Mouse (Mus musculus) heart, adult 2 months (tissue): ENCODE results near the gene Zfp637. TPM values are rescaled to one million over a fixed set of nuclear protein-coding genes. Genes with fewer than 3 reads are reported as not detected.
A peak's percentile ranks its signal among the peaks of the same experiment; 100 is the strongest.

ENCODE experiments used
- DNase-seq, 2 experiments: peaks; one replicate each; pipeline ENCODE4 v3.0.0; 2021
- H3K27ac ChIP-seq: fragments of 200-600 bp; 2 replicates; pipeline ENCODE4 v1.8.1; 2022
- H3K27me3 ChIP-seq: fragments of 200-500 bp; 2 replicates; pipeline ENCODE4 v1.6.1; 2012; ENCODE audit warnings: mild to moderate bottlenecking, low read length, inconsistent platforms, mixed read lengths; ENCODE audit not compliant: control insufficient read depth, insufficient read depth
- H3K36me3 ChIP-seq: fragments of 200-500 bp; 2 replicates; pipeline ENCODE4 v1.6.1; 2012; ENCODE audit warnings: low read length, inconsistent platforms; ENCODE audit not compliant: control insufficient read depth, insufficient read depth
- H3K4me1 ChIP-seq: fragments of 200-500 bp; 2 replicates; pipeline ENCODE4 v1.6.1; 2011; ENCODE audit warnings: low read length; ENCODE audit not compliant: control insufficient read depth, insufficient read depth
- H3K4me3 ChIP-seq: fragments of 200-600 bp; 2 replicates; pipeline ENCODE4 v1.8.1; 2022
- H3K79me2 ChIP-seq: fragments of 200-500 bp; replicated peaks from 2 replicates; pipeline ENCODE4 v1.6.1; 2012; ENCODE audit warnings: mild to moderate bottlenecking, inconsistent platforms, low read length, moderate library complexity, mixed read lengths; ENCODE audit not compliant: control insufficient read depth, insufficient read depth
- H3K9ac ChIP-seq: fragments of 200-500 bp; 2 replicates; pipeline ENCODE4 v1.6.1; 2012; ENCODE audit warnings: low read depth, mild to moderate bottlenecking, control low read depth, inconsistent platforms, low read length, mixed read lengths
- CTCF ChIP-seq: fragments of 200-600 bp; IDR thresholded peaks from 2 replicates; pipeline ENCODE4 v1.8.1; 2022; ENCODE audit warnings: antibody characterized with exemption, mild to moderate bottlenecking, moderate library complexity
- EP300 ChIP-seq: fragments of 200-500 bp; IDR thresholded peaks from 2 replicates; pipeline ENCODE4 v1.6.1; 2011; ENCODE audit warnings: low read depth, low read length, control low read depth; ENCODE audit not compliant: insufficient read depth
- POLR2A ChIP-seq: fragments of 200-500 bp; IDR thresholded peaks from 2 replicates; pipeline ENCODE4 v1.6.1; 2011; ENCODE audit warnings: mild to moderate bottlenecking, low read depth, low read length, control low read depth; ENCODE audit not compliant: insufficient read depth
- WGBS: fragments of 180-500 bp; shearing (Covaris S2); methylation state at CpG from one replicate; pipeline ENCODE4 v1.1.7; 2018; 5-methylcytosine and 5-hydroxymethylcytosine counted together
- intact Hi-C: fragments of 180-260 bp; cut with DNase I; formaldehyde crosslinking; loops from one replicate; pipeline ENCODE4 v1.15.1; 2025
- long read RNA-seq: library from polyadenylated mRNA; stranded (forward); transcript quantifications from one replicate; pipeline ENCODE4 v2.0.0, GENCODE M21; 2021
- polyA plus RNA-seq: library from polyadenylated mRNA; depleted of rRNA; stranded (reverse); fragments of >200 nt; gene quantifications from 2 replicates; pipeline ENCODE4 v1.2.3, GENCODE M21; 2012; rRNA removed
- total RNA-seq, 2 experiments: library from RNA; stranded (reverse); gene quantifications; 2 replicates each; pipeline ENCODE4 v1.2.3; 2021

Gene Zfp637
- 10 to 100 TPM; 28.4 to 30.9 TPM for total RNA-seq
- 23.5 and 27.8 TPM in 2 replicates for polyA plus RNA-seq
- long read RNA-seq, transcript Zfp637-210 (3 exons, 1,098 nt) = major isoform, 13 of 18 reads
- long read RNA-seq, partial matches to known transcripts = 0 of 18 reads
- long read RNA-seq, other reads (novel, unspliced or antisense) = 1 of 18 reads

GRCm38 (mm10) chr6:117840686-117841510 is at the start of gene Zfp637:
TSS of gene Zfp637 (plus strand) at chr6:117841180.
- Histone ChIP-seq H3K79me2 (no peaks in the 10 kb centered on the region), H3K9ac (peak within 1 kb of the TSS; percentile 99), H3K4me1 (no peaks in the 10 kb centered on the region), H3K27ac (peak within 1 kb of the TSS; percentile 96), H3K36me3 (peaks cover 7% of the 10 kb centered on the region), H3K4me3 (peak within 1 kb of the TSS; percentile 73), H3K27me3 (no peaks in the 10 kb centered on the region)
- peak; percentile 94 for DNase-seq
- under 1% methylated on average over 66 of the region's 66 CpGs for WGBS
- intact Hi-C loops = loop anchor here (2.0 kb wide), 3 partner anchors 38 to 76 kb away; no protein-coding TSS in a partner anchor
- TF ChIP-seq POLR2A (peak; percentile 72), EP300 (peak; percentile 41; the same call in 1 of the 2 replicates), CTCF (peak; percentile 73)

GRCm38 (mm10) chr6:117795251-117795650 is 45.7 kb upstream of the Zfp637 start:
- no peak for DNase-seq
- Histone ChIP-seq H3K27me3 (no peaks in the 10 kb centered on the region), H3K4me3 (no peak overlapping the region), H3K36me3 (no peaks in the 10 kb centered on the region), H3K9ac (no peak overlapping the region), H3K27ac (no peak overlapping the region), H3K4me1 (no peaks in the 10 kb centered on the region), H3K79me2 (no peaks in the 10 kb centered on the region)
- WGBS = 92% methylated on average over 3 of the region's 3 CpGs
- intact Hi-C loops = no loop called here
- no peak for TF ChIP-seq POLR2A
- TF ChIP-seq EP300 = no peak

- Histone ChIP-seq H3K9ac (no peak overlapping the region), H3K4me1 (peaks cover 1% of the 10 kb centered on the region; the same call in 1 of the 2 replicates), H3K79me2 (no peaks in the 10 kb centered on the region), H3K4me3 (no peak overlapping the region), H3K27ac (no peak overlapping the region), H3K36me3 (no peaks in the 10 kb centered on the region), H3K27me3 (no peaks in the 10 kb centered on the region)
- 90% methylated on average over 7 of the region's 7 CpGs for WGBS
- no peak for DNase-seq
- intact Hi-C loops = no loop called here
- TF ChIP-seq POLR2A = no peak
- TF ChIP-seq CTCF = no peak
Observed at GRCm38 (mm10) chr6:117800824-117801223, 40.2 kb upstream of the Zfp637 start.

GRCm38 (mm10) chr6:117801801-117802200 is 39.2 kb upstream of the Zfp637 start:
- Histone ChIP-seq H3K79me2 (no peaks in the 10 kb centered on the region), H3K9ac (no peak overlapping the region), H3K27ac (no peak overlapping the region), H3K27me3 (no peaks in the 10 kb centered on the region), H3K36me3 (no peaks in the 10 kb centered on the region), H3K4me1 (peaks cover 1% of the 10 kb centered on the region; the same call in 1 of the 2 replicates), H3K4me3 (no peak overlapping the region)
- DNase-seq = no peak
- intact Hi-C loops = no loop called here
- WGBS = 55% methylated on average over 6 of the region's 6 CpGs
- no peak for TF ChIP-seq EP300
- no peak for TF ChIP-seq POLR2A
- no peak for TF ChIP-seq CTCF

GRCm38 (mm10) chr6:117807756-117808155 is 33.2 kb upstream of the Zfp637 start:
- Histone ChIP-seq H3K79me2 (no peaks in the 10 kb centered on the region), H3K36me3 (no peaks in the 10 kb centered on the region), H3K4me1 (peaks cover 1% of the 10 kb centered on the region; the same call in 1 of the 2 replicates), H3K9ac (no peak overlapping the region), H3K4me3 (no peak overlapping the region), H3K27me3 (no peaks in the 10 kb centered on the region), H3K27ac (peak overlapping the region; percentile 23; the same call in 1 of the 2 replicates)
- TF ChIP-seq CTCF (no peak), EP300 (no peak), POLR2A (no peak)
- intact Hi-C loops = no loop called here
- WGBS = 91% methylated on average over 1 of the region's 1 CpGs
- peak in 1 of 2 experiments; percentile 29 for DNase-seq

GRCm38 (mm10) chr6:117809816-117810215 is 31.2 kb upstream of the Zfp637 start:
- peaks cover 1% of the 10 kb centered on the region; the same call in 1 of the 2 replicates for H3K4me1 ChIP-seq
- DNase-seq = no peak
- H3K27me3 ChIP-seq = no peaks in the 10 kb centered on the region
- H3K9ac ChIP-seq = no peak overlapping the region
- intact Hi-C loops = no loop called here
- H3K27ac ChIP-seq = no peak overlapping the region
- H3K4me3 ChIP-seq = no peak overlapping the region
- no peaks in the 10 kb centered on the region for H3K79me2 ChIP-seq
- WGBS = 94% methylated on average over 6 of the region's 6 CpGs
- no peaks in the 10 kb centered on the region for H3K36me3 ChIP-seq
- TF ChIP-seq POLR2A (no peak), CTCF (no peak), EP300 (no peak)
